Mouse (Mus musculus) forebrain, embryonic 11.5 days (tissue): ENCODE data around the gene Ripply3. TPM values are rescaled to one million over a fixed set of nuclear protein-coding genes. Genes with fewer than 3 reads are reported as not detected.
"Not testable (repeated sequence)": the region's sequence is repeated elsewhere in the genome, so short reads cannot be mapped to it uniquely, and the experiment has no call there.

Experiments used
- ATAC-seq: fragments of 200-750 bp; cut with Nextera tagmentation; replicated peaks from 2 replicates; pipeline ENCODE4 v1.8.0; 2017; ENCODE audit warnings: moderate TSS enrichment; ENCODE audit not compliant: low FRiP score
- DNase-seq: peaks from one replicate; pipeline ENCODE4 v3.0.0-alpha.2; 2017; ENCODE audit warnings: low spot score
- H3K27ac ChIP-seq: fragments of 300-500 bp; sonication (generic); 2 replicates; pipeline ENCODE4 v1.5.1; 2014; ENCODE audit warnings: low read depth, low read length
- H3K27me3 ChIP-seq: fragments of 300-500 bp; sonication (generic); 2 replicates; pipeline ENCODE4 v1.6.1; 2014; ENCODE audit warnings: mild to moderate bottlenecking, low read length, mixed read lengths; ENCODE audit not compliant: control insufficient read depth, insufficient read depth
- H3K36me3 ChIP-seq: fragments of 300-500 bp; sonication (generic); 2 replicates; pipeline ENCODE4 v1.6.1; 2014; ENCODE audit warnings: mild to moderate bottlenecking, low read length, moderate library complexity, mixed read lengths; ENCODE audit not compliant: control insufficient read depth, insufficient read depth
- H3K4me1 ChIP-seq: fragments of 300-500 bp; sonication (generic); replicated peaks from 2 replicates; pipeline ENCODE4 v1.6.1; 2014; ENCODE audit warnings: low read length, mixed read lengths; ENCODE audit not compliant: control insufficient read depth, insufficient read depth
- H3K4me2 ChIP-seq: fragments of 300-500 bp; sonication (generic); 2 replicates; pipeline ENCODE4 v1.6.1; 2014; ENCODE audit warnings: low read depth, mild to moderate bottlenecking, low read length, moderate library complexity, mixed read lengths; ENCODE audit not compliant: severe bottlenecking
- H3K4me3 ChIP-seq: fragments of 300-500 bp; sonication (generic); 2 replicates; pipeline ENCODE4 v1.5.1; 2014; ENCODE audit warnings: low read depth, low read length
- H3K9ac ChIP-seq: fragments of 300-500 bp; sonication (generic); 2 replicates; pipeline ENCODE4 v1.6.1; 2014; ENCODE audit warnings: low read length
- H3K9me3 ChIP-seq: fragments of 300-500 bp; sonication (generic); 2 replicates; pipeline ENCODE4 v1.6.1; 2016; ENCODE audit warnings: low read length, mixed read lengths; ENCODE audit not compliant: control insufficient read depth
- WGBS: fragments of 180-500 bp; shearing (Covaris S2); extraction: QIAGEN DNeasy Blood & Tissue Kit; methylation state at CpG from one replicate; pipeline ENCODE4 v1.1.7; 2014; 5-methylcytosine and 5-hydroxymethylcytosine counted together
- polyA plus RNA-seq: library from polyadenylated mRNA; unstranded; fragments of >200 nt; fragmentation: Nextera tagmentation; extraction: Ambion mirVana; gene quantifications from 2 replicates; pipeline ENCODE4 v1.2.1, GENCODE M21; 2014

Gene Ripply3
- polyA plus RNA-seq, 1 experiment from 2014 or later = 5.4 TPM

GRCm38 (mm10) chr16:94323681-94324080 lies 4.5 kb upstream of the Ripply3 start:
- no peak for ATAC-seq

GRCm38 (mm10) chr16:94326008-94326407 lies 2.2 kb upstream of the Ripply3 start:
- Histone ChIP-seq H3K27me3 (peaks cover 22% of the 10 kb centered on the region), H3K36me3 (no peaks in the 10 kb centered on the region), H3K9me3 (no peaks in the 10 kb centered on the region), H3K4me3 (no peak overlapping the region), H3K27ac (no peak overlapping the region), H3K4me1 (peaks cover 20% of the 10 kb centered on the region; the same call in 1 of the 2 replicates), H3K9ac (no peak overlapping the region), H3K4me2 (no peak overlapping the region)
- 89% methylated on average over 3 of the region's 3 CpGs for WGBS
- DNase-seq = no peak
- ATAC-seq = no peak

More at GRCm38 (mm10) chr16:94323681-94324080, 4.5 kb upstream of the Ripply3 start:
- 76% methylated on average over 5 of the region's 5 CpGs for WGBS
- Histone ChIP-seq H3K27me3 (peaks cover 18% of the 10 kb centered on the region), H3K9ac (no peak overlapping the region), H3K27ac (no peak overlapping the region), H3K4me1 (peaks cover 8% of the 10 kb centered on the region; the same call in 1 of the 2 replicates), H3K4me2 (no peak overlapping the region), H3K4me3 (no peak overlapping the region), H3K36me3 (no peaks in the 10 kb centered on the region), H3K9me3 (no peaks in the 10 kb centered on the region)
- no peak for DNase-seq

DNA sequence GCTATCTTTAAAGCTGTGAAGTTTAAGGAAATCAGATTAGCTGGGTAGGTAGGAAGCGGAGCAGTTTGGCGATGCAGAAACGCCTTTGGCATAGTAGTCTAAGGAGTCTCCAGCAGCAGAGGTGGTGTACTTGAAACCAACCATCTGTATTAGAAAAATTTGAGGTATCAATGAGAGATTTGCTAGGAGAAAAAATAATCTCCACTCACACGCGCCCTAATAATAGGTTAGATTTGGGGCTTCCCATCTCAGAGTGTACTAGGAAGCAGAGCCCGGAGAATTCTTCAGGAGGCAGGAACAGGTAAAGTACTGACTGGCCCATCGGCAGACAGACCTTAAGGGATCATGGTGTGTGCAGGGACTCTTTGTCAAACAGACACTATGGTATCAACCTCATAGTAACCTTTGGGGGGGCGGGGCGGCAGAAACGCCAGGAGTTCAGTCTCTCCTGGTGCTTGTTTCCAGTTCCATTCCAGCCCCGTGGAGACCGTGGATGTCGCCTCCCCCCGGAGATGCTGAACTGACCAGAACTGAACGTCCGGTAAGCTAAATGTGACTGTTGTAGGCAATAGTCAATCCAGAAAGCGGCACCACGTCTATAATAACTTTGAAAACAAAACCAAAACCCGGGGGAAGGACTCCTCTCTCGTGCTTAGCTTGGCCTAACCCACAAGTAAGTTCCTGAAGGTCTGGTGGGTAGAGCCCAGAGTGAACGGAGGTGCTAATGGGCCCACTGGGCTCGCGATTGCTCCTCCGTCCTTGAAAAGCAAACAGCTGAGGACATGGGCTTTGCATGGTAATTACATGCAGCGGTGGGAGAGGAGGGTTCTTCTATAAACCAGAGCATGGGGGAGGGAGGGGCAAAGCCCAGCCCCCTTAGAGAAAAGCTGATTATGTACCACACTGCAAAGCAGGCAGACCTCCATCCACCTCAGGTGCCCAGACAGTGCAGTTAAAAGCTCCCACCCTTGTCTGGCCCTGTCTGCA lies 954 bp downstream of the Ripply3 start:
- peaks cover 22% of the 10 kb centered on the region for H3K27me3 ChIP-seq
- H3K4me3 ChIP-seq = peak overlapping the region; percentile 39; the same call in 1 of the 2 replicates
- H3K4me2 ChIP-seq = peak overlapping the region; percentile 77
- no peak overlapping the region for H3K27ac ChIP-seq
- WGBS = 6% methylated on average over 25 of the region's 25 CpGs
- DNase-seq (peak; percentile 67), ATAC-seq (peak; percentile 61)
- H3K9ac ChIP-seq = no peak overlapping the region
- H3K4me1 ChIP-seq = peaks cover 20% of the 10 kb centered on the region; the same call in 1 of the 2 replicates
- no peaks in the 10 kb centered on the region for H3K36me3 ChIP-seq
- no peaks in the 10 kb centered on the region for H3K9me3 ChIP-seq

- Histone ChIP-seq H3K4me1 (peaks cover 20% of the 10 kb centered on the region; the same call in 1 of the 2 replicates), H3K4me3 (no peak overlapping the region), H3K36me3 (no peaks in the 10 kb centered on the region), H3K27ac (no peak overlapping the region), H3K9me3 (no peaks in the 10 kb centered on the region), H3K9ac (no peak overlapping the region), H3K27me3 (peaks cover 22% of the 10 kb centered on the region), H3K4me2 (no peak overlapping the region)
- 38% methylated on average over 5 of the region's 5 CpGs for WGBS
- DNase-seq (peak; percentile 54), ATAC-seq (0 out of 2 replicates have a peak, but pooled peaks have one; percentile 43)
These were observed 2.2 kb downstream of the Ripply3 start for GRCm38 (mm10) chr16:94330429-94330828.

DNA sequence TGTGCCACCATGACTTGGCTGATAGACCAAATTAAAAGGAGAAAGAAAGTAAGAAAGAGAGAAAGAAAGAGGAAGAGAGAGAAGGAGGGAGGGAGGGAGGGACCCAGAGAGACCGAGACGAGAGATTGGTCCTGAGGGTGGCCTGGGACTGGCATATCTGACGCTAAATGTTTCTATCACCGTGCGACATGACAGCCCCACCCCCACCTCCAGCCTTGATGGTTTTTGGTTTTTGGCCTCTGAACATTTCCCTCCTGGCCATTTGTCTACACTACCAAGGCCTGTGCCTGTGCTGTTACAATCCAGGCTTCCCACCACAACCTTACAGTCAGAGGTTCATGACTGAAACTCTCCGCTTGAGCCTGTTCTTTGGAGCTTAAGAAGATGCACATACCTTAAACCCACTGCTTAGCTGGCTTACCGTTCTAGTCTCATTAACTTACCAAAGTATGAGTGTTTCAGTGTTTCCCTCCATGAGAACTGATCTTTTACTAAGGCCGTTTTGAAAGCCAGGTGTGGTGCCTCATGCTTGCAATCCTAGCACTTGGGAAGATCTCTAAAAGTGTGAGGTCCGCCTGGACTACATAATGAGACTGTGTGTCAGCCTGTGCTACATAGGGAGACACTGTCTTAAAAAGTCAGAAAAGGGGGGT lies 3.1 kb downstream of the Ripply3 start:
- DNase-seq (no peak), ATAC-seq (no peak)
- no peak overlapping the region for H3K4me2 ChIP-seq
- no peak overlapping the region for H3K27ac ChIP-seq
- no peaks in the 10 kb centered on the region for H3K36me3 ChIP-seq
- H3K9me3 ChIP-seq = no peaks in the 10 kb centered on the region
- H3K9ac ChIP-seq = no peak overlapping the region
- no peak overlapping the region for H3K4me3 ChIP-seq
- peaks cover 22% of the 10 kb centered on the region for H3K27me3 ChIP-seq
- peaks cover 20% of the 10 kb centered on the region; the same call in 1 of the 2 replicates for H3K4me1 ChIP-seq
- 83% methylated on average over 9 of the region's 9 CpGs for WGBS

DNA sequence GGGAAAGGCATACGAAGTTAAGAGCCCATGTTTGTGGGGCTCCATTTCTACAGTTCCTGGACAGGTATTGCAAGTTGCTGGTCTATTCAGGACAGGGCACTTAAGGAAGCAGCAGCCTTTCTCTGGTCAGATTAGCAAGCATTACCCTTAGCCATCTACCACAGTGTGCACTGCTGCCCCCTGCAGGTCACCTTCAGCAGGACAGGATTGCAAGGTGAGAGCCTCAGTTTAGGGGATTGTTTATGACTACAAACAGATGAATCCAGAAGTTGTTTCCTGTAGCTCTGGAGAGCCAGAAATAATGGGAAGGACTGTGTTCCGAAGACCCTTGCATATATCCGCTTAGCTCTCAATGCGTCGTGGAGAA lies 3.6 kb downstream of the Ripply3 start:
- no peak overlapping the region for H3K4me3 ChIP-seq
- no peaks in the 10 kb centered on the region for H3K9me3 ChIP-seq
- H3K4me1 ChIP-seq = peaks cover 20% of the 10 kb centered on the region; the same call in 1 of the 2 replicates
- 58% methylated on average over 5 of the region's 5 CpGs for WGBS
- no peak overlapping the region for H3K27ac ChIP-seq
- no peak overlapping the region for H3K4me2 ChIP-seq
- ATAC-seq (no peak), DNase-seq (peak; percentile 80)
- peaks cover 20% of the 10 kb centered on the region for H3K27me3 ChIP-seq
- no peak overlapping the region for H3K9ac ChIP-seq
- H3K36me3 ChIP-seq = no peaks in the 10 kb centered on the region

DNA sequence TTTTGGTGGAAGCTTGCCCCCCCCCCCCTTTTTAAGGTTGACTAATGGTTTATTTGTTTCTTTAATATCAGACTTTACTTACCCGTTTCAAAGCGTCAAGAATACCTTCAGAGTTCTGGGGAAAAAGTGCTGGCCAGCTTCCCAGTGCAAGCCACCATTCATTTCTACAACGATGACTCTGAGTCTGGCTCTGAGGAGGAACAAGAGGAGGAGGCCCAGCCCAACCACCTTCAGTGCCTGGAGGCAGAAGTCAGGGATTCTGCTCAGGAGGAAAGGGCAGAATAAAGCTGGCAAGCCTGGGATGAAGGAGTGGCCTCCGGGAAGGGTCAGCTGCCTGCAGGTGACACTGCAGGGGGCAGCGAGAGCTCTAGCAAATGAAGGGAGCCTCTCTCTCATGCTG lies 7.4 kb downstream of the Ripply3 start:
- DNase-seq (no peak), ATAC-seq (no peak)
- Histone ChIP-seq H3K27ac (no peak overlapping the region), H3K27me3 (no peaks in the 10 kb centered on the region; the same call in 1 of the 2 replicates), H3K36me3 (no peaks in the 10 kb centered on the region), H3K4me3 (no peak overlapping the region), H3K4me2 (no peak overlapping the region), H3K9ac (no peak overlapping the region), H3K4me1 (no peaks in the 10 kb centered on the region), H3K9me3 (no peaks in the 10 kb centered on the region)
- WGBS = 32% methylated on average over 5 of the region's 5 CpGs

DNA sequence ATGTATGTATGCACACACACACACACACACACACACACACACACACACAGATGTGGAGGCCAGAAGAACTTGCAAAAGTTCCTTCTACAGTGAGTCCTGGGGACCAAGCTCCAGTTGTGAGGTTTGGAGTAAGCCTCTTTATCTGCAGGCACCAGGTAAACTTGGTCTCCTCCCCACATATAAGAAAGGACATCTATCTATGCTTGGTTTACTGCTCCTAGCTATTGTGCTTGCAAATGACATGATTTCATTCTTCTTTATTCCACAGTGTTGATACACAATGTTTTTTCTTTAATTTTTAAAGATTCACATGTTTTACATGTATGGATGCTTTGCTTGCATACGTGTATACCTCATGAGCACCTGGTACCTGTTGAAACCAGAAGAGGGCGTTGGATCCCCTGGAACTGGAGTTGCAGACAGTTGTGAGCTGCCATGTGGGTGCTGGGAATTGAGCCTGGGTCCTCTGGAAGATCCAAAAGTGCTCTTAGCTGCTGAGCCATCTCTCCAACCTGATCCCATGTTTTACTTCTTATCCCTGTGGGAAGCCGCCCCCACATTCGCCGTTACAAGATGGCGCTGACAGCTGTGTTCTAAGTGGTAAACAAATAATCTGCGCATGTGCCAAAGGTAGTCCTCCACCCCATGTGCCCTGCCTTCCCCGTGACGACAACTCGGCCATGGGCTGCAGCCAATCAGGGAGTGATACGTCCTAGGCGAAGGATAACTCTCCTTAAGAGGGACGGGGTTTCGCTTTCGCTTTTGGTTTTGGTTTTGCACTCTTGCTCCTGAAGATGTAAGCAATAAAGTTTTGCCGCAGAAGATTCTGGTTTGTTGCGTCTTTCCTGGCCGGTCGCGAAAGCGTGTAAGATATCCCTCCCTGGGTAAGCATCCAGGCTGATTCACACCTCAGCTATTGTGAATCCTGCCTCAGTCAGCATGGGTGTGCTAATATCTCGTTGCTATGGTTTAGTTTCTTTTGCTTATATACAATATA lies 11.2 kb downstream of the Ripply3 start:
- H3K4me2 ChIP-seq, H3K9ac ChIP-seq, H3K4me3 ChIP-seq, H3K27me3 ChIP-seq, H3K9me3 ChIP-seq, H3K36me3 ChIP-seq, DNase-seq, ATAC-seq, H3K4me1 ChIP-seq, H3K27ac ChIP-seq: not testable (repeated sequence)
- 92% methylated on average over 19 of the region's 22 CpGs for WGBS
